Mouse (Mus musculus): Measurements from ENCODE around the gene Nup160.

DNA sequence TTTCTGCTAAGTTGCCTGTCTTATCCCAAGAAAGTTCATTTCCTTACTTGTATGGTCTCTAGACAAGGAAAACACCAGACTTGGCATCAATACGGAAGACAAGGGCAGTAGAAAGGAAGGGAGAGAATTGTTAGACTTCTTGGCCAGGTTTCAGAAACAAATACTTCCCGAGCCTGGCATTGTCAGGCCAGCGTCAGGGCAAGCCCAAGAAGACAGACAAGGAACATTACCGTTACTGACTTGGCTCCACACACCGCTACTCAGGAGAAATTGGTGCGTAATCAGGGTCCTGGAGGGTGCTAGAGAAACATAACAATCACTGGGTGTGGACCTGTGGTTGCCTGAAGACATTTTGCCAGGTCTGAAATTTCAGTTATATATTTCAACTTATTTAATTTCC, 6.7 kb upstream of the Nup160 start:
- no peak for TF ChIP-seq POLR2A (IDR thresholded peaks at IDR 0.05; ENCODE audit: insufficient read depth, low read length)
- no peak for TF ChIP-seq EP300 (IDR thresholded peaks at IDR 0.05; ENCODE audit: insufficient read depth, low read depth, low read length)

Data from ES-Bruce4 (cell line).